Mouse (Mus musculus) heart, embryonic 12.5 days (tissue): ENCODE results near the gene Ip6k2. TPM values are rescaled to one million over a fixed set of nuclear protein-coding genes. Genes with fewer than 3 reads are reported as not detected.
A peak's percentile ranks its signal among the peaks of the same experiment; 100 is the strongest.

Source experiments
- ATAC-seq: fragments of 200-750 bp; cut with Nextera tagmentation; 2 replicates; pipeline ENCODE4 v1.8.0; 2017; ENCODE audit warnings: moderate TSS enrichment, moderate library complexity; ENCODE audit not compliant: insufficient number of reproducible peaks, low FRiP score
- H3K27ac ChIP-seq: fragments of 300-500 bp; sonication (generic); 2 replicates; pipeline ENCODE4 v1.5.1; 2016; ENCODE audit warnings: mild to moderate bottlenecking, moderate library complexity; ENCODE audit not compliant: poor library complexity, severe bottlenecking
- H3K27me3 ChIP-seq: fragments of 300-500 bp; sonication (generic); replicated peaks from 2 replicates; pipeline ENCODE4 v1.6.1; 2016; ENCODE audit warnings: mild to moderate bottlenecking, moderate library complexity
- H3K36me3 ChIP-seq: fragments of 300-500 bp; sonication (generic); 2 replicates; pipeline ENCODE4 v1.6.1; 2016; ENCODE audit warnings: mild to moderate bottlenecking, moderate library complexity
- H3K4me1 ChIP-seq: fragments of 300-500 bp; sonication (generic); replicated peaks from 2 replicates; pipeline ENCODE4 v1.6.1; 2016; ENCODE audit warnings: mild to moderate bottlenecking
- H3K4me2 ChIP-seq: fragments of 300-500 bp; sonication (generic); 2 replicates; pipeline ENCODE4 v1.6.1; 2016; ENCODE audit warnings: mild to moderate bottlenecking, moderate library complexity
- H3K4me3 ChIP-seq: fragments of 300-500 bp; sonication (generic); 2 replicates; pipeline ENCODE4 v1.5.1; 2016; ENCODE audit warnings: mild to moderate bottlenecking
- H3K9ac ChIP-seq: fragments of 300-500 bp; sonication (generic); 2 replicates; pipeline ENCODE4 v1.6.1; 2016; ENCODE audit warnings: mild to moderate bottlenecking, moderate library complexity
- H3K9me3 ChIP-seq: fragments of 300-500 bp; sonication (generic); replicated peaks from 2 replicates; pipeline ENCODE4 v1.6.1; 2016; ENCODE audit warnings: mild to moderate bottlenecking, moderate library complexity
- WGBS: fragments of 180-500 bp; shearing (Covaris S2); methylation state at CpG from one replicate; pipeline ENCODE4 v1.1.7; 2016; 5-methylcytosine and 5-hydroxymethylcytosine counted together
- microRNA-seq: library from miRNA; unstranded; fragments of <30 nt; microRNA quantifications from one replicate; pipeline ENCODE4, GENCODE M21; 2017
- polyA plus RNA-seq: library from polyadenylated mRNA; unstranded; fragments of >200 nt; fragmentation: Nextera tagmentation; extraction: Ambion mirVana; gene quantifications from 2 replicates; pipeline ENCODE4 v1.2.1, GENCODE M21; 2016

The Ip6k2 gene
- polyA plus RNA-seq, 1 experiment from 2014 or later, result 45.1 TPM

DNA sequence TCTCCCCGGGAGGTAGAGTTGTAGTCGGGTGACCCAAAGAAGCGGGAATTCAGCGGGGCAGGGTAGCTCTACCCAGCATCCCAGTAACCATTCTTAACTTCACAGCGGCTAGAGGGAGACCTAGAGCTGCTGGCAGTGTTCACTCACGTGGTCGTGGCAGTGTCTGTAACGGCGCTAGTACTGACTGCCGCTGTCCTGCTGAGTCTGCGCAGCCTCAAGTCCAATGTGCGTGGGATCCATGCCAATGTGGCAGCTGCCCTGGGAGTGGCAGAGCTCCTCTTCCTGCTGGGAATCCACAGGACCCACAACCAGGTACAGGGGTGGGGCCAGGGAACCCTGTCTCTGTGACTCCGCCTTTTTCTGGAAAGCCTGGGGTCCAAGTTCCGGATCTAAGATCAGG lies 59.4 kb downstream of the Ip6k2 start:
- Histone ChIP-seq H3K4me3 (0 out of 2 replicates have a peak overlapping the region, but pooled peaks have one; percentile 9), H3K27me3 (peaks cover 67% of the 10 kb centered on the region), H3K9me3 (no peaks in the 10 kb centered on the region), H3K9ac (0 out of 2 replicates have a peak overlapping the region, but pooled peaks have one; percentile 35), H3K4me2 (peak overlapping the region; percentile 49), H3K4me1 (peaks cover 7% of the 10 kb centered on the region; the same call in 1 of the 2 replicates), H3K27ac (no peak overlapping the region), H3K36me3 (no peaks in the 10 kb centered on the region)
- 10% methylated on average over 14 of the region's 14 CpGs for WGBS
- peak; percentile 29; the same call in 1 of the 2 replicates for ATAC-seq

DNA sequence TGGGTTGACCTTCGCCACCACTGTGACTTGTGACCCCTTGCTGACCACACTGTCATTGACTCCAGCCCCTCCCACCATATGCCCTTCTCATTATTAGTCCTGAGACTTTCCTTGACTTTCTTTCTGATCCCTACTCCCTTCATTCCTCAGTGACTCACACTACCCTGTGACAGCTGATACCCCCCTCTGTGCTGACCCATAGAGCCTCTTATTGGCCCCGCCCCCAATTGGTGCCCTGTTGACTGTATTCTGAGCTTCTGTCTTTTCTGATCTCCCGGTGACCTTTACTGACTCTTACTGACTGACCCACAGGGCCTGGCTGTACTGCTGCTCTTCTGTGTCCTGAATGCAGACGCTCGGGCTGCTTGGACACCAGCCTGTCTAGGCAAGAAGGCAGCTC lies 61.8 kb downstream of the Ip6k2 start:
- Histone ChIP-seq H3K4me2 (no peak overlapping the region), H3K4me3 (no peak overlapping the region), H3K27ac (no peak overlapping the region), H3K4me1 (peaks cover 7% of the 10 kb centered on the region; the same call in 1 of the 2 replicates), H3K27me3 (peaks cover 79% of the 10 kb centered on the region), H3K36me3 (no peaks in the 10 kb centered on the region), H3K9me3 (no peaks in the 10 kb centered on the region), H3K9ac (no peak overlapping the region)
- 54% methylated on average over 5 of the region's 5 CpGs for WGBS
- ATAC-seq, result no peak

DNA sequence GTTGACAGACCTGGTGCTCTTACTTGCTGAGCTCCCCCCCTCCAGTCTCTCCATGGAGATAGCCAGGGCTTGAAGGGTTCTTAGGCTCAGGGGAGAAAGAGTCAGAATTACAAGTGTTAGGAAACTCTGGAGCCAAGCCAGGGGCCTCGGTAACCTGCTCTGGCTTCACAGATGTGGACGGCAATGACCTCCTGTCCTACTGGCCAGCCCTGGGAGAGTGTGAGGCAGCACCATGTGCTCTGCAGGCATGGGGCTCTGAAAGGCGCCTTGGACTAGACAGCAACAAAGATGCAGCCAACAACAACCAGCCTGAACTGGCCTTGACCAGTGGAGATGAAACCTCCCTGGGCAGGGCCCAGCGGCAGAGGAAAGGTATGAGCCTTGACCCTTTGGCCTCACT lies 63.8 kb downstream of the Ip6k2 start:
- no peaks in the 10 kb centered on the region for H3K36me3 ChIP-seq
- H3K27me3 ChIP-seq, result peaks cover 66% of the 10 kb centered on the region
- H3K27ac ChIP-seq, result no peak overlapping the region
- H3K4me3 ChIP-seq, result no peak overlapping the region
- peaks cover 7% of the 10 kb centered on the region; the same call in 1 of the 2 replicates for H3K4me1 ChIP-seq
- WGBS, result 78% methylated on average over 4 of the region's 4 CpGs
- ATAC-seq, result no peak
- H3K4me2 ChIP-seq, result no peak overlapping the region
- H3K9ac ChIP-seq, result no peak overlapping the region
- H3K9me3 ChIP-seq, result no peaks in the 10 kb centered on the region

DNA sequence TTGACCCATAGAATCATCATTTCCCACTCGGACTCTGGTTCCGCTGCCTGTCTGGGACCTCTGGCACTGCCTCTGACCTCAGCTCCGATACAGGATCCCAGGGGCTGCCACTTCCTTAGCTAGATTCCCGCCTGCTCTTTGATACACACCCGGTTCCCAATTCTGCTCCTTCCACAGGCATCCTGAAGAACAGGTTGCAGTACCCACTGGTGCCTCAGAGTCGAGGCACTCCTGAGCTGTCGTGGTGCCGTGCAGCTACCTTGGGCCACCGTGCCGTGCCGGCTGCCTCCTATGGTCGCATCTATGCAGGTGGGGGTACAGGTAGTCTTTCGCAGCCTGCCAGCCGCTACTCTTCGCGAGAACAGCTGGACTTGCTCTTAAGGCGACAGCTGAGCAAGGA lies 64.8 kb downstream of the Ip6k2 start:
- no peaks in the 10 kb centered on the region for H3K9me3 ChIP-seq
- H3K4me3 ChIP-seq, result no peak overlapping the region
- WGBS, result 58% methylated on average over 17 of the region's 17 CpGs
- no peak overlapping the region for H3K4me2 ChIP-seq
- H3K27me3 ChIP-seq, result peaks cover 56% of the 10 kb centered on the region
- H3K4me1 ChIP-seq, result peaks cover 9% of the 10 kb centered on the region; the same call in 1 of the 2 replicates
- ATAC-seq, result no peak
- H3K27ac ChIP-seq, result no peak overlapping the region
- no peaks in the 10 kb centered on the region for H3K36me3 ChIP-seq
- no peak overlapping the region for H3K9ac ChIP-seq

DNA sequence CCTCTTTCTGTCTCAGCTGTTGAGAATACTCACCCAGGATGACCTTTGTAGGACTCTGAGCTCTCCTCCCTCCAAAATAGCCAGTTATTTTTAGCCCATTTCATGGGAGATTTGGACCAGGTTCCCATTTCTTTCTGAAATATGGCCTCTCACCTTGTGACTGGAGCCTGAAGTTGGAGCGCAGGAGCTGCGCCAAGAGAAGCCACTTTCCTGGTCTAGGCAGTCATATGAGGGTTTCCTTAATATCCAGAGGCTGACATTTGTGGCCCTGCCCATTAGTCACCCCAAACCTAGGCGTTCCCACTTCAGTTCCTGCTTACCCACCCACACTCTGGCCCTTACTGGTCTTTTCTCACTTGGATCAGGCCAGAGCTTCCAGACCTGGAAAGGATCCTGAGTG lies 69.4 kb downstream of the Ip6k2 start, which contains the start of gene Slc26a6:
Gene Slc26a6, plus strand, starts transcription at position 308 of the 400 bp plus-strand sequence.
- Histone ChIP-seq H3K9ac (peak within 1 kb of the TSS; percentile 68), H3K4me3 (peak within 1 kb of the TSS; percentile 59), H3K27me3 (peaks cover 21% of the 10 kb centered on the region), H3K27ac (peak within 1 kb of the TSS; percentile 49), H3K4me1 (peaks cover 22% of the 10 kb centered on the region), H3K9me3 (no peaks in the 10 kb centered on the region), H3K4me2 (peak within 1 kb of the TSS; percentile 82), H3K36me3 (peaks cover 11% of the 10 kb centered on the region)
- ATAC-seq, result no peak
- 87% methylated on average over 3 of the region's 3 CpGs for WGBS

DNA sequence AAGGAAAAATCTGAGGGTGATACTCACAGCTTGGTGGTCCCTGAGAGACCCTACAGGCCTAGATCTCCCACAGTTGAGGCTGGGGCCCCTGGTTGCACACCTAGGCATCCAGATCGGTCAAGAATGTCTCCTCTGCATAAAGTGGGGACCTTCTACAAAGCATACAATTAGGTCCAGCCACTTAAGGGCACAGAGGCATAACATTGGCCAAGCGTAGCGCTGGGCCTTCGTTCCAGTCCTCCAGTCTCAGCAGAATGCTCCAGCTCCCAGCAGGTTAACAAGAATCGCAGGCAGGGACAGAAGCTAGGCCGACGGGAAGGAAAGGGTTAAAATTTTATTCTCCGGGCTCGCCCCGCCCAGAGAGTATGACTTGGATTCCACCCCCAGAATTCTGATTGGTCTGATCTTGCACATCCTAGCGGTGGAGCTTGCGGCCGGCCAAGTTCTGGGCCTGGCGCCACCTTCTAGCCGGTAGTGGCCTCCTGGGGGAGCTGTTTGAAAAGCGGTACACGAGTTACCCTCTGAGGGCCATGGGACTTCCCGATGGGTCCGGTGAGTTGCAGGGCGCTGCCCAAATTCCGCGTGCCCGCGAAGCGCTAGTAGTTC lies 70.1 kb downstream of the Ip6k2 start:
- Histone ChIP-seq H3K9ac (peak overlapping the region; percentile 68), H3K36me3 (peaks cover 18% of the 10 kb centered on the region), H3K4me1 (peaks cover 24% of the 10 kb centered on the region), H3K27ac (peak overlapping the region; percentile 49), H3K4me3 (peak overlapping the region; percentile 59), H3K27me3 (peaks cover 15% of the 10 kb centered on the region), H3K4me2 (peak overlapping the region; percentile 82), H3K9me3 (no peaks in the 10 kb centered on the region)
- WGBS, result 2% methylated on average over 25 of the region's 25 CpGs
- ATAC-seq, result peak; percentile 86

DNA sequence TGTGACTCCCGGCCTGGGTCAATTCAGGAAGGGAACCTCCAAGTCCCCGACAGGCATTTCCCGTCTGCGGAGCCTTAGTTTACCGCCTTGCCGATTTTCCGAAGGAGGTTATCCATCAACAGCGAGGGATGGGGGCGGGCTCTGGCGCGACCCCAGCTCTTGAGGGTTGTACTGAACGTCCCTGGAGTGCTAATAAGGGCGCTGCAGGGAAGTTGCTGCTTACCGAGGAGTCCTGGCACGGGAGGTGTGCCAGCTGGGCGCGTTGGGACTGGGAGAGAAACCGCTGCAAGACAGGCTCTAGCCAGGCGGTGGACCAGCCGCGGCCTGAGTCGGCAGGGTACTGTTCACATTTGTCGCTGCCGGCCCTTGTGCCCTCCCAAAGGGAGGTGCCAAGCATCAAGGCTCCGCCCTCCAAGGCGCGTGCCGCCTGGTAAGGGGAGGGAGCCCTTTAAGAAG lies 70.7 kb downstream of the Ip6k2 start:
- H3K4me3 ChIP-seq, result peak overlapping the region; percentile 59
- WGBS, result under 1% methylated on average over 28 of the region's 28 CpGs

DNA sequence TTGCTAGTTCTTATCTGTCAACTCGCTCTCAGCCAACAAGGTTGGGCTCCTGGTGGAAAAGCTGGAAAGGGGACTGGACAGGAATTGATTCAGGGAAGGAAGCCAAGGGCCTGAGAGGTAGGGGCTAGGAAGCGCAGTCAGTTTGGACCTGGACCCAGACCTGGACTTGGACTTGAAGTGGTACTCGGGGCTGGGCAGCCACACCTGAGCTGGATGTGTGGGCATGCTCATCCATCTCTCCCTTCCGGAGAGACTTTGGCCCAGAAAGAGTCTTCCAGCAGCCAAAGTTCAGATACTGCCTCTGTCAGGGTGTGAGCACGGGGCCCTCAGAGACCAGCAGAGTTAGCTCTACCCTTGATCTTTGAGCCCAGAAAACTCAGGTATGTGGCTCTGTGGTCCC lies 71.7 kb downstream of the Ip6k2 start:
- no peaks in the 10 kb centered on the region for H3K9me3 ChIP-seq
- peaks cover 27% of the 10 kb centered on the region for H3K4me1 ChIP-seq
- peak overlapping the region; percentile 82; the same call in 1 of the 2 replicates for H3K4me2 ChIP-seq
- no peak overlapping the region for H3K4me3 ChIP-seq
- H3K9ac ChIP-seq, result no peak overlapping the region
- WGBS, result 45% methylated on average over 5 of the region's 5 CpGs
- H3K27me3 ChIP-seq, result 0 out of 2 replicates have a peak, but pooled peaks cover 3% of the 10 kb centered on the region
- peaks cover 23% of the 10 kb centered on the region for H3K36me3 ChIP-seq
- no peak for ATAC-seq
- no peak overlapping the region for H3K27ac ChIP-seq

More for the DNA sequence above, 70.7 kb downstream of the Ip6k2 start:
- no peaks in the 10 kb centered on the region for H3K9me3 ChIP-seq
- peak overlapping the region; percentile 82 for H3K4me2 ChIP-seq
- H3K9ac ChIP-seq, result peak overlapping the region; percentile 68
- peaks cover 19% of the 10 kb centered on the region for H3K36me3 ChIP-seq
- H3K27me3 ChIP-seq, result peaks cover 9% of the 10 kb centered on the region; the same call in 1 of the 2 replicates
- peak; percentile 78 for ATAC-seq
- peaks cover 27% of the 10 kb centered on the region for H3K4me1 ChIP-seq
- peak overlapping the region; percentile 49 for H3K27ac ChIP-seq

Small RNAs within 50 kb of the gene (microRNA-seq; reads per million reads assigned to microRNA genes)
- gene Gm23156, result not detected

Other genes with a start within 250 kb of the Ip6k2 start
- gene Impdh2, start 223.5 kb upstream of the Ip6k2 start, polyA plus RNA-seq, result 105 and 115 TPM in 2 replicates
- 49.9 and 55.5 TPM in 2 replicates for gene Ndufaf3, start 216.4 kb upstream of the Ip6k2 start, polyA plus RNA-seq
- gene Dalrd3, start 213.9 kb upstream of the Ip6k2 start, polyA plus RNA-seq, result 89.4 and 91.4 TPM in 2 replicates
- 79.4 and 80.8 TPM in 2 replicates for gene Wdr6, start 205.1 kb upstream of the Ip6k2 start, polyA plus RNA-seq
- gene P4htm, start 186.1 kb upstream of the Ip6k2 start, polyA plus RNA-seq, result 18.9 and 21.2 TPM in 2 replicates
- 49.1 and 49.7 TPM in 2 replicates for gene Arih2, start 134.4 kb upstream of the Ip6k2 start, polyA plus RNA-seq
- 57.1 and 59.3 TPM in 2 replicates for gene Slc25a20, start 121.7 kb upstream of the Ip6k2 start, polyA plus RNA-seq
- 41.8 and 44.0 TPM in 2 replicates for gene Prkar2a, start 94.5 kb upstream of the Ip6k2 start, polyA plus RNA-seq
- 8.9 and 9.2 TPM in 2 replicates for gene Nckipsd, start 24.6 kb downstream of the Ip6k2 start, polyA plus RNA-seq
- gene Celsr3, start 42.5 kb downstream of the Ip6k2 start, polyA plus RNA-seq, result 0.08 and 0.09 TPM in 2 replicates
- gene Slc26a6, start 69.5 kb downstream of the Ip6k2 start, polyA plus RNA-seq, result 6.0 and 8.0 TPM in 2 replicates
- not detected in 2 replicates for gene Tmem89, start 130.8 kb downstream of the Ip6k2 start, polyA plus RNA-seq
- 738 and 745 TPM in 2 replicates for gene Uqcrc1, start 152.8 kb downstream of the Ip6k2 start, polyA plus RNA-seq
- gene Col7a1, start 169.8 kb downstream of the Ip6k2 start, polyA plus RNA-seq, result 1.1 and 1.3 TPM in 2 replicates
- not detected in 2 replicates for gene Ucn2, start 202.2 kb downstream of the Ip6k2 start, polyA plus RNA-seq
- gene Pfkfb4, start 208.0 kb downstream of the Ip6k2 start, polyA plus RNA-seq, result 3.0 and 4.3 TPM in 2 replicates